Mouse (Mus musculus): ENCODE measurements around the gene Capn13. TPM values are rescaled to one million over a fixed set of nuclear protein-coding genes. Genes with fewer than 3 reads are reported as not detected.
A peak's percentile ranks its signal among the peaks of the same experiment; 100 is the strongest.
"Not testable (repeated sequence)": the region's sequence is repeated elsewhere in the genome, so short reads cannot be mapped to it uniquely, and the experiment has no call there.

The Capn13 gene
- polyA plus RNA-seq, 1 experiment from 2014 or later = not detected

DNA sequence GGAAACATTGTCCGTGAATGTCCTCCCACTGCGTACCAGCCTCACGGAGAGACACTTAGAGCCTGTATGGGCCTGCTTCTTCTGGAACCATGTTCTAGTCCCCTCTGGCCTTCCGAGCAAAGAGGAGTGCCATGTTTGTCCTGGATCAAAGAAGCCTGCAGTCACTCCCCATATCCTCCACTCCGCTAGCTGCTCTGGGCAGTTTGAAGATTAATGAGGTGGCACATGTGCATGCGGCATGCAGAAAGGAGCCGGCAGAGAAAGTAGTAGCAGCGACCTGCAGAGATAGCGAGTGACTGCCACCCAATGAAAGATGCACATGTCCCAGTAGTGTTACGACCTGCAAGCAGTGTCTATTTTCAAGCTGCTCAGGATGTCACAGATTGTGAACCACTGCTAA lies 125.6 kb downstream of the Capn13 start:
- Histone ChIP-seq H3K4me1 (replicated peaks) (no peaks in the 10 kb centered on the region), H3K27me3 (replicated peaks) (no peaks in the 10 kb centered on the region), H3K4me2 (no peak overlapping the region), H3K9ac (no peak overlapping the region), H3K9me3 (replicated peaks) (no peaks in the 10 kb centered on the region), H3K27ac (ENCODE audit: poor library complexity, severe bottlenecking) (no peak overlapping the region), H3K36me3 (no peaks in the 10 kb centered on the region), H3K4me3 (no peak overlapping the region)
- no peak for ATAC-seq (ENCODE audit: insufficient number of reproducible peaks, low FRiP score)
- 86% methylated on average over 10 of the region's 10 CpGs for WGBS

DNA sequence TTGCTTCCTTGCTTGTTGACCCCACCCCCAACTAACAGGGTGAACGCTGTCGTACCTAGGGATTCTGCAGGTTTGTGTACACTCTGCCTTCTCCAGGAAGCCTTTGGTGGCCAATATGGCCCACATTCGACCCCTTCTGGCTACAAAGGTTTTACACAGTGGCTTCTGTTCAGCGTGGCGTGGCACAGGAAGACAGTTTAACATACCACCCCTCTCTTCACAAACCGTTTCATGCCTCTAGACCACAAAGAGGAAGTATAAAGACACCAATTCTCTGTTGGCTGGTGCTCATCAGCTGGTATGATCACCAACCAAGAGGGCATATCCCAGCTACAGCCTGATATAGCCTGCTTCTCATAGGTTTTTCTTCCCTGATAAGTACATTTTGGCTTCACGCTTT lies 126.9 kb downstream of the Capn13 start:
- Histone ChIP-seq H3K4me1 (replicated peaks) (no peaks in the 10 kb centered on the region), H3K4me3 (no peak overlapping the region), H3K9ac (no peak overlapping the region), H3K36me3 (no peaks in the 10 kb centered on the region), H3K27me3 (replicated peaks) (no peaks in the 10 kb centered on the region), H3K9me3 (replicated peaks) (no peaks in the 10 kb centered on the region), H3K4me2 (no peak overlapping the region), H3K27ac (ENCODE audit: poor library complexity, severe bottlenecking) (no peak overlapping the region)
- ATAC-seq (ENCODE audit: insufficient number of reproducible peaks, low FRiP score) = no peak
- WGBS = 75% methylated on average over 7 of the region's 7 CpGs

DNA sequence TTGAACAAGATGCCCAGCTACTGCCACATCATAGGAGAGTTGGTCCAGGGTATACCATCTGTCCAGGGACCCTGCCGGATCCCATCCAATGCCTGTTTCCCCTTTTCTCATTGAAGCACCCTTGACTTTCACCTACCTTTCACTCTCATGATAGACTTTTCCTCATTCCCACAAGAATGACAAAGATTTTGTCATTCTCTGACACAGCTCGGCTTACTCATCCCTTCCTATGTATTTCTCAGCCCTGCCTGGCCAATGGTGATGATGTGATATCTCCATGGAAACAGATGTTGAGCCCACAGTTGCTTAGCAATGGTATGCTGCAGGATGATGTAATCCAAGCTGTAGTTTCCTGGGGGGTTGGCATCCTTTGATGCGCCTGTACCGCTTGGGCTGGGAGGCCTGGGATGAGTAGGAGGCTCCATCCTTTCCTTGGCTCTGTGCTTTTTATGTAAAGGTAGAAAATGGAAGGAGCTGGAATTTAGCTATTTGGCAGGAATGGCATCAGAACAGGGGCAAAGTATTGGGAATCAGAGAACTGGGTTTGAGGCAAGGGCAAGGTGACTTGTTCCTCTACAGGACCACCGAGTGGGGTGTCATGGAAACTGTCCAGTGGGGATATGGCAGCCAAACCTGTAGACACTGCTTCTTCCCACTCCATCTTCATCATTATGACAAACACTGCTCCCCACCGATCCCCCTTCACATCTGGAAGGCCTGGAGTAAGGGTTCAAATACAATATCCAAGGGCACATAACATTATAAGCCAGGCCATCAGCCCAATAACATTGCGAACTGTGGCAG lies 128.7 kb downstream of the Capn13 start:
- Histone ChIP-seq H3K9ac (no peak overlapping the region), H3K4me1 (replicated peaks) (no peaks in the 10 kb centered on the region), H3K4me2 (no peak overlapping the region), H3K27ac (ENCODE audit: poor library complexity, severe bottlenecking) (no peak overlapping the region), H3K36me3 (no peaks in the 10 kb centered on the region), H3K9me3 (replicated peaks) (no peaks in the 10 kb centered on the region), H3K4me3 (no peak overlapping the region), H3K27me3 (replicated peaks) (no peaks in the 10 kb centered on the region)
- 82% methylated on average over 7 of the region's 7 CpGs for WGBS
- no peak for ATAC-seq (ENCODE audit: insufficient number of reproducible peaks, low FRiP score)

DNA sequence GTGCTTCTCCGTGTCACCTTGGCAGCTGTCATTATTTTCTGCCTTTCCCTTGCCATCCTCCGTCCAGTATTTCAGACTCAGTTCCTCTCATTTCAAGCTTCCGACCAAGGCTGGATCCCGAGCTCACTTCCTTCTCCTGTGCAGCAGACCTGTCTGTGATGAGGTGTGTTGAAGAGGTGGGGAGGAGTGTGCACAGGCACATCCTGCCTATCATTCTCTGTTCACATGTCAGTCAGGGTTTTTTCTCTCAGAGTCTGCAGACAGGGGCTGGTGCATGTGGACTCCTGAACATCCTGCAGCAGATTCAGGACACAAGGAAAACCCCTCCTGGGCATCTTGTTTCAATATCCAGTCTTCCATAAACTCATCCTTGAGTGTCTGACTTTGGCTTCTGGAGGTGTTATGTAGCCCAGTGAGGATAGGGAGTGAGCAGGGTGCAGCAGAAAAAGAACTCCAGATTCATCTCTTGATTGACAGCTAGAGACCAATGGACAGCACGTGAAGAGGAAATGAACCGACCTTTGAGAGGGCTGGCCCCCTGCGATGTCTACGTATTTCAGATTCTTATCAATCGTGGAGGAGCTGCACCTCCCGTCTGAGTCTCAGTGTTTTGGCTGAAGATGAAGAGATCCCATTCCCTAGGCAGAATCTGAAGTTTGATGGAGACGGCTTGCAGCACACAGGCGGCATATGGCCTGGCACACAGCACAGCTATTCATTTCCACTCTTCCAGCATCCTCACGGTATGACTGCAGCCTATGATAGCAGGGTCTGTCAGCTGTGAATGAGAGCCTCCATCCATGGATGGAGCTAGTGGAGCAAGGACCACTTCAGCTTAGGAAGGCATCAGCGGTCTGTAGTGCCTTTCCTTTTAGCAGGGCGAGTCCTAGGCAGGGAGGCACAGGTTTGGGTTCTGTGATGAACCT lies 129.5 kb downstream of the Capn13 start:
- no peak overlapping the region for H3K4me3 ChIP-seq
- ATAC-seq (ENCODE audit: insufficient number of reproducible peaks, low FRiP score) = no peak
- H3K4me2 ChIP-seq = no peak overlapping the region
- WGBS = 69% methylated on average over 15 of the region's 15 CpGs
- no peak overlapping the region for H3K9ac ChIP-seq
- no peaks in the 10 kb centered on the region for H3K9me3 ChIP-seq (replicated peaks)
- no peaks in the 10 kb centered on the region for H3K4me1 ChIP-seq (replicated peaks)
- H3K36me3 ChIP-seq = no peaks in the 10 kb centered on the region
- no peak overlapping the region for H3K27ac ChIP-seq (ENCODE audit: poor library complexity, severe bottlenecking)
- no peaks in the 10 kb centered on the region for H3K27me3 ChIP-seq (replicated peaks)

DNA sequence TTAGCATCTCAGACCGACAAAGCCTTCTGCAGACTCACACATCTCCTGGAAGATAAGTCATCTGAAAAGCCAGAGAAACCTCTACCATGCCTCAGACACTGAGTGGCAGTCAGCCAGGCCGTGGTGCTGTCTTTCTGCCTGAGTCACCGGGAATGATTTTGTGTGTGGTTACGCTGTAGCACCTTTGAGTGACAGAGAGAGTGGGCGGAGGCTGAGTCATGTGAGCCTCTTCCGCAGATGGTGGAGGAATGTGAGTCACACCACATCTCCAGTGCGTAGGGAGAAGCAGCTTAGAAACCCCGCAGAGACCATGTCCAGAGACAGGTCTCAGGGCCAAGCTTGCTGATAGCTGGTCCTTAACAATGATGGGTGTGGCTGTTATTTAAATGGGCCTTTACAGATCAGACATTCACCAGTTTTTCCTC lies 137.6 kb downstream of the Capn13 start:
- H3K27ac ChIP-seq (ENCODE audit: poor library complexity, severe bottlenecking) = no peak overlapping the region

DNA sequence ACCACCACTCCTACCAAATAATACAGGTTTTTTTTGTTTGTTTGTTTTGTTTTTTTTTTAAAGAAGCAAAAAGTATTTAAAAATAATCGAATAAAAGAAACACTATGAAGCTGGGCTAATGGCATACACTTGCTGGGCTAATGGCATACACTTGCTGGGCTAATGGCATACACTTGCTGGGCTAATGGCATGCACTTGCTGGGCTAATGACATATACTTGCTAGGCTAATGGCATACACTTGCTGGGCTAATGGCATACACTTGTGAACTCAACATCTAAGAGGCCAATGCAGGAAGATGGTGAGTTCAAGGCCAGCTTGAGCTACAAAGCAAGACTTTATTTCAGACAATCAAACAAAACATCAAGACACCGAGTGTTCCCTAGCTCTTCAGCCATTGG lies 138.1 kb downstream of the Capn13 start:
- Histone ChIP-seq H3K4me3 (no peak overlapping the region), H3K4me1 (replicated peaks) (peaks cover 15% of the 10 kb centered on the region), H3K9me3 (replicated peaks) (no peaks in the 10 kb centered on the region), H3K36me3 (no peaks in the 10 kb centered on the region), H3K4me2 (no peak overlapping the region), H3K27me3 (replicated peaks) (no peaks in the 10 kb centered on the region), H3K27ac (ENCODE audit: poor library complexity, severe bottlenecking) (no peak overlapping the region), H3K9ac (no peak overlapping the region)
- 84% methylated on average over 2 of the region's 2 CpGs for WGBS
- no peak for ATAC-seq (ENCODE audit: insufficient number of reproducible peaks, low FRiP score)

More for the DNA sequence above, 137.6 kb downstream of the Capn13 start:
- no peak overlapping the region for H3K4me3 ChIP-seq
- no peaks in the 10 kb centered on the region for H3K36me3 ChIP-seq
- 44% methylated on average over 8 of the region's 8 CpGs for WGBS
- no peak overlapping the region for H3K9ac ChIP-seq
- no peaks in the 10 kb centered on the region for H3K27me3 ChIP-seq (replicated peaks)
- H3K4me2 ChIP-seq = no peak overlapping the region
- ATAC-seq (ENCODE audit: insufficient number of reproducible peaks, low FRiP score) = peak; percentile 59
- peaks cover 13% of the 10 kb centered on the region for H3K4me1 ChIP-seq (replicated peaks)
- no peaks in the 10 kb centered on the region for H3K9me3 ChIP-seq (replicated peaks)

DNA sequence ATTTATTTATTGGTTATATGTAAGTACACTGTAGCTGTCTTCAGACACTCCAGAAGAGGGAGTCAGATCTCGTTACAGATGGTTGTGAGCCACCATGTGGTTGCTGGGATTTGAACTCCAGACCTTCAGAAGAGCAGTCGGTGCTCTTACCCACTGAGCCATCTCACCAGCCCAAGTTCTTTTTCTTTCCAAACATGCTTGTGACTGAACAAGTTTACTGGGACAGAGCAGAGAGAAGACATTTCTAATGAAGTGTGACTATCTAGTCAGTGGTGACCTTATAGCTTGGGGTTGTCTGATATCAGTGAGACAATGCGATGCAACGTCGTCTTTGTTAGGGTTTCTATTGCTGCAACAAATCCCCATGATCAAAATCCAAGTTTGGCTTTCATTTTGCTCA lies 141.4 kb downstream of the Capn13 start:
- not testable (repeated sequence) for H3K9ac ChIP-seq; ATAC-seq (ENCODE audit: insufficient number of reproducible peaks, low FRiP score); H3K27ac ChIP-seq (ENCODE audit: poor library complexity, severe bottlenecking); H3K4me3 ChIP-seq; H3K9me3 ChIP-seq (replicated peaks); H3K36me3 ChIP-seq; H3K4me2 ChIP-seq; H3K27me3 ChIP-seq (replicated peaks)
- H3K4me1 ChIP-seq (replicated peaks) = peaks cover 15% of the 10 kb centered on the region
- WGBS = 88% methylated on average over 5 of the region's 5 CpGs

DNA sequence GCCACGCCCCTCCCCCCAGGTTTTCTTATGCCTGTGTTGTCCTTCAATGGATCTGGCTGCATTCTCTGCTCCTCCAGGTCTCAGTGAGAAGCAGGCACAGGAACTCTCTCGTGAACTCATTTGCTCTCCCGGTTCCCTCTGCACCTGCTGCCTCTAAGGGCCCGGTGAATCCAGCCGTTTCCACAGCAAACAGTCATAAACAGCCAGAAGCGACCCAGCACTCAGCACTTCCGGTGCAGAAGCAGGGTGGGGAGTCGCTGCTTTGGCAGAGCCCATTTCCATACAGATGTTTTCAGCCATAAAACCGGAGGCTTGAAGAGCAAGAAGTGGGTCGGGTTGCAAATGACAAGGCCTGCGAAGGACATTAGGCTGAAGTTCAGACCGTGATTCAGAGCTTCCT lies 142.0 kb downstream of the Capn13 start:
- no peak overlapping the region; the same call in 1 of the 2 replicates for H3K4me2 ChIP-seq
- H3K27me3 ChIP-seq (replicated peaks) = no peaks in the 10 kb centered on the region
- ATAC-seq (ENCODE audit: insufficient number of reproducible peaks, low FRiP score) = no peak
- no peaks in the 10 kb centered on the region for H3K9me3 ChIP-seq (replicated peaks)
- H3K4me1 ChIP-seq (replicated peaks) = peaks cover 19% of the 10 kb centered on the region
- no peak overlapping the region for H3K9ac ChIP-seq
- no peak overlapping the region for H3K4me3 ChIP-seq
- no peaks in the 10 kb centered on the region for H3K36me3 ChIP-seq
- H3K27ac ChIP-seq (ENCODE audit: poor library complexity, severe bottlenecking) = 0 out of 2 replicates have a peak overlapping the region, but pooled peaks have one; percentile 18
- 51% methylated on average over 12 of the region's 12 CpGs for WGBS

Data from heart, embryonic 12.5 days (tissue).